ENCODE assay signal across 17 mouse cellular contexts in the genomic region with DNA sequence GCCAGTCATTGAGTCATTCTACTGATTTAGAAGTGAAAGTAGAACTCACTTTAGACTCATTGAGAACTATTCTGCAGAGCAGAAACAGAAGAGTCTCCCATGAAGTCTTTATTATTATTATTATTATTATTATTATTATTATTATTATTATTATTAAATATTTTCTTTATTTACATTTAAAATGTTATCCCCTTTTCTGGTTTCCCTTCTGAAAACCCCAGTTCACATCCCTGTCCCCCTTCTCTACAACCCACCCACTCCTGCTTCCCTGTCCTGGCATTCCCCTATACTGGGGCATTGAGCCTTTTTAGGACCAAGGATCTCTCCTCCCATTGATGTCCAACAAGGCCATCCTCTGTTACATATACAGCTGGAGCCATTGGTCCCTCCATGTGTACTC. TPM values are rescaled to one million over a fixed set of nuclear protein-coding genes. Genes with fewer than 3 reads are reported as not detected.
"Had no signal": no experiment of that assay in that cellular context is flagged by ENCODE, and none has a peak within 500 bp of the region (broad histone marks: within the 10 kb centered on the region; RNA-seq: fewer than 3 reads in every experiment).

Gene C030005K15Rik (minus strand): TSS at position 101 of the 400 bp plus-strand sequence.

RNA-seq across cellular contexts. Expression of gene C030005K15Rik, which starts in this region (rescaled TPM):
- polyA plus RNA-seq: embryonic facial prominence, embryonic 10.5 days; embryonic facial prominence, embryonic 11.5 days; embryonic facial prominence, embryonic 12.5 days; embryonic facial prominence, embryonic 13.5 days; embryonic facial prominence, embryonic 14.5 days; embryonic facial prominence, embryonic 15.5 days; erythroblast, embryonic 14.5 days; forebrain, embryonic 10.5 days; forebrain, embryonic 11.5 days; forebrain, embryonic 12.5 days; forebrain, embryonic 13.5 days; forebrain, embryonic 14.5 days; forebrain, embryonic 15.5 days; forebrain, embryonic 16.5 days; forebrain, postnatal 0 days; gonadal fat pad, adult 2 months; heart, adult 2 months had no signal
